Mouse (Mus musculus) lung, embryonic 16.5 days (tissue): ENCODE measurements around the gene Xrcc6. TPM values are rescaled to one million over a fixed set of nuclear protein-coding genes. Genes with fewer than 3 reads are reported as not detected.

Experiments
- ATAC-seq: fragments of 200-750 bp; cut with Nextera tagmentation; 2 replicates; pipeline ENCODE4 v1.8.0; 2017; ENCODE audit warnings: low read depth, mild to moderate bottlenecking, moderate library complexity
- H3K27ac ChIP-seq: fragments of 300-500 bp; sonication (generic); 2 replicates; pipeline ENCODE4 v1.5.1; 2014; ENCODE audit warnings: mild to moderate bottlenecking, control low read depth, low read length
- H3K27me3 ChIP-seq: fragments of 300-500 bp; sonication (generic); 2 replicates; pipeline ENCODE4 v1.6.1; 2014; ENCODE audit warnings: low read depth, low read length, mixed read lengths; ENCODE audit not compliant: control insufficient read depth, insufficient read depth
- H3K36me3 ChIP-seq: fragments of 300-500 bp; sonication (generic); 2 replicates; pipeline ENCODE4 v1.6.1; 2014; ENCODE audit warnings: low read length; ENCODE audit not compliant: control insufficient read depth, insufficient read depth
- H3K4me1 ChIP-seq: fragments of 300-500 bp; sonication (generic); replicated peaks from 2 replicates; pipeline ENCODE4 v1.6.1; 2014; ENCODE audit warnings: low read length, mixed read lengths; ENCODE audit not compliant: control insufficient read depth, insufficient read depth
- H3K4me2 ChIP-seq: fragments of 300-500 bp; sonication (generic); 2 replicates; pipeline ENCODE4 v1.6.1; 2014; ENCODE audit warnings: low read depth, low read length, control low read depth
- H3K4me3 ChIP-seq: fragments of 300-500 bp; sonication (generic); 2 replicates; pipeline ENCODE4 v1.5.1; 2014; ENCODE audit warnings: mild to moderate bottlenecking, low read length, control low read depth
- H3K9ac ChIP-seq: fragments of 300-500 bp; sonication (generic); 2 replicates; pipeline ENCODE4 v1.6.1; 2014; ENCODE audit warnings: low read length, control low read depth
- H3K9me3 ChIP-seq: fragments of 300-500 bp; sonication (generic); 2 replicates; pipeline ENCODE4 v1.6.1; 2016; ENCODE audit warnings: low read length; ENCODE audit not compliant: control insufficient read depth
- WGBS: fragments of 180-500 bp; shearing (Covaris S2); extraction: QIAGEN DNeasy Blood & Tissue Kit; methylation state at CpG from one replicate; pipeline ENCODE4 v1.1.7; 2014; 5-methylcytosine and 5-hydroxymethylcytosine counted together
- polyA plus RNA-seq: library from polyadenylated mRNA; unstranded; fragments of >200 nt; fragmentation: Nextera tagmentation; extraction: Ambion mirVana; gene quantifications from 2 replicates; pipeline ENCODE4 v1.2.1, GENCODE M21; 2015

The Xrcc6 gene
- polyA plus RNA-seq, 1 experiment from 2014 or later: 72.0 TPM

DNA sequence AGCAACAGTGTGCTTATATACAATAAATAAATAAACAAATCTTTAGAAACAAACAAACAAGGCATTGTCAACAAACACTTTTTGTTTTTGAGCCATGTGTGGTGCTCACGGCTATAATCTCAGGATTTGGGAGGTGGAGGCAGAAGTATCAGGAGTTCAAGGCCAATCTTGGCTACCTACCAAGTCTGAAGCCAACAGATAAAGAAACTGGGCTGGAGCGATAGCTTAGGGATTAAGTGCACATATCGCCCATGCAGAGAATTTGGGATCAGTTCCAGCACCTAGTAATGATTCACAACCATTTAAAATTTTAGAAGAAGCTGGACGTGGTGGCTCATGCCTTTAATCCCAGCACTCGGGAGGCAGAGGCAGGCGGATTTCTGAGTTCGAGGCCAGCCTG lies 85.9 kb downstream of the Xrcc6 start:
- peaks cover 27% of the 10 kb centered on the region for H3K27me3 ChIP-seq
- 0 out of 2 replicates have a peak, but pooled peaks cover 5% of the 10 kb centered on the region for H3K9me3 ChIP-seq
- H3K9ac ChIP-seq: no peak overlapping the region
- no peak overlapping the region for H3K27ac ChIP-seq
- H3K4me1 ChIP-seq: no peaks in the 10 kb centered on the region
- 76% methylated on average over 7 of the region's 7 CpGs for WGBS
- H3K4me2 ChIP-seq: no peak overlapping the region
- ATAC-seq: no peak
- no peak overlapping the region for H3K4me3 ChIP-seq
- H3K36me3 ChIP-seq: no peaks in the 10 kb centered on the region

- ATAC-seq: no peak
- H3K9me3 ChIP-seq: no peaks in the 10 kb centered on the region
- no peaks in the 10 kb centered on the region for H3K4me1 ChIP-seq
- H3K36me3 ChIP-seq: no peaks in the 10 kb centered on the region
- H3K4me2 ChIP-seq: no peak overlapping the region
- 49% methylated on average over 10 of the region's 10 CpGs for WGBS
- H3K27me3 ChIP-seq: no peaks in the 10 kb centered on the region
- H3K4me3 ChIP-seq: no peak overlapping the region
- H3K9ac ChIP-seq: no peak overlapping the region
- H3K27ac ChIP-seq: no peak overlapping the region
Measured at GRCm38 (mm10) chr15:82079883-82080282, 92.2 kb downstream of the Xrcc6 start.

DNA sequence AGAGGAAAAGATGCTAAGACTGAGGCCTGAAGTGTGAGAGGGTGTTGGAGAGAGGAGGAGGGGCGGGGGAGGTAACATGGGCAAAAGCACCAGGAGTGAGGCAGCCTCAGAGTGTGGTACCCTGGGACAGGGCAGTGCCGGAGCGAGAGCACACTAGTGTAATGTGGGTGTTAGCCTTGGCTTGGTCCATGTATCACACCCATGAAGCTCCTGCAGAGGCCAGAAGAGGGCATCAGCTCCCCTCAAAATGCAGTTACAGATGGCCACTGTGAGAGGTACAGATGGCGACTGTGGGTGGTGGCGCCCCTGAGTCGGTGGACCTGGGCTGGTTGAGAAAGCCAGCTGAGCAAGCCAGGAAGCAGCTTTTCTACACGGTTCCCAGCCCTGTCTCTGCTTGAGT lies 93.5 kb downstream of the Xrcc6 start:
- Histone ChIP-seq H3K4me2 (no peak overlapping the region), H3K27me3 (no peaks in the 10 kb centered on the region)
- 26% methylated on average over 7 of the region's 7 CpGs for WGBS

GRCm38 (mm10) chr15:82085606-82086005 lies 98.0 kb downstream of the Xrcc6 start:
- H3K27ac ChIP-seq: no peak overlapping the region
- ATAC-seq: no peak
- no peak overlapping the region for H3K4me3 ChIP-seq
- no peaks in the 10 kb centered on the region for H3K27me3 ChIP-seq
- no peaks in the 10 kb centered on the region for H3K36me3 ChIP-seq
- no peak overlapping the region for H3K4me2 ChIP-seq
- WGBS: 62% methylated on average over 9 of the region's 9 CpGs
- no peaks in the 10 kb centered on the region for H3K4me1 ChIP-seq
- H3K9me3 ChIP-seq: no peaks in the 10 kb centered on the region
- H3K9ac ChIP-seq: no peak overlapping the region

More for the DNA sequence above, 93.5 kb downstream of the Xrcc6 start:
- no peaks in the 10 kb centered on the region for H3K4me1 ChIP-seq
- H3K9ac ChIP-seq: no peak overlapping the region
- no peak overlapping the region for H3K27ac ChIP-seq
- no peak overlapping the region for H3K4me3 ChIP-seq
- ATAC-seq: no peak
- no peaks in the 10 kb centered on the region for H3K36me3 ChIP-seq
- H3K9me3 ChIP-seq: no peaks in the 10 kb centered on the region

- Histone ChIP-seq H3K9ac (no peak overlapping the region), H3K4me3 (no peak overlapping the region), H3K27ac (no peak overlapping the region), H3K36me3 (no peaks in the 10 kb centered on the region), H3K4me2 (no peak overlapping the region), H3K9me3 (no peaks in the 10 kb centered on the region), H3K4me1 (no peaks in the 10 kb centered on the region), H3K27me3 (no peaks in the 10 kb centered on the region)
- WGBS: 64% methylated on average over 12 of the region's 12 CpGs
- ATAC-seq: no peak
Measured at GRCm38 (mm10) chr15:82086131-82086530, 98.5 kb downstream of the Xrcc6 start.

GRCm38 (mm10) chr15:82087266-82087665 lies 99.6 kb downstream of the Xrcc6 start:
- 13% methylated on average over 10 of the region's 10 CpGs for WGBS
- Histone ChIP-seq H3K4me2 (no peak overlapping the region), H3K4me3 (no peak overlapping the region), H3K27me3 (no peaks in the 10 kb centered on the region), H3K36me3 (no peaks in the 10 kb centered on the region), H3K27ac (no peak overlapping the region), H3K4me1 (no peaks in the 10 kb centered on the region), H3K9me3 (no peaks in the 10 kb centered on the region), H3K9ac (no peak overlapping the region)
- no peak for ATAC-seq

Other genes with a start within 250 kb of the Xrcc6 start
- 25.7 and 32.0 TPM in 2 replicates for gene Zc3h7b, start 242.8 kb upstream of the Xrcc6 start, polyA plus RNA-seq
- gene Rangap1, start 242.3 kb upstream of the Xrcc6 start, polyA plus RNA-seq: 94.6 and 95.7 TPM in 2 replicates
- 32.4 and 39.8 TPM in 2 replicates for gene Tef, start 185.4 kb upstream of the Xrcc6 start, polyA plus RNA-seq
- gene Tob2, start 129.0 kb upstream of the Xrcc6 start, polyA plus RNA-seq: 32.3 and 36.0 TPM in 2 replicates
- gene Phf5a, start 115.9 kb upstream of the Xrcc6 start, polyA plus RNA-seq: 146 and 148 TPM in 2 replicates
- gene Aco2, start 115.5 kb upstream of the Xrcc6 start, polyA plus RNA-seq: 171 and 180 TPM in 2 replicates
- 64.5 and 65.1 TPM in 2 replicates for gene Polr3h, start 61.6 kb upstream of the Xrcc6 start, polyA plus RNA-seq
- gene Csdc2, start 51.1 kb upstream of the Xrcc6 start, polyA plus RNA-seq: 10.0 and 10.7 TPM in 2 replicates
- 37.7 and 41.7 TPM in 2 replicates for gene Pmm1, start 26.9 kb upstream of the Xrcc6 start, polyA plus RNA-seq
- not detected in 2 replicates for gene 1700029P11Rik, start 7.3 kb upstream of the Xrcc6 start, polyA plus RNA-seq
- 21.6 and 22.7 TPM in 2 replicates for gene Desi1, start 46.0 kb downstream of the Xrcc6 start, polyA plus RNA-seq
- 260 and 272 TPM in 2 replicates for gene Snu13, start 59.8 kb downstream of the Xrcc6 start, polyA plus RNA-seq
- gene 4930407I10Rik, start 71.3 kb downstream of the Xrcc6 start, polyA plus RNA-seq: not detected in 2 replicates
- gene Mei1, start 82.2 kb downstream of the Xrcc6 start, polyA plus RNA-seq: not detected in 2 replicates
- gene Ccdc134, start 140.1 kb downstream of the Xrcc6 start, polyA plus RNA-seq: 16.9 and 17.1 TPM in 2 replicates
- gene Srebf2, start 159.3 kb downstream of the Xrcc6 start, polyA plus RNA-seq: 105 and 108 TPM in 2 replicates
- 0.52 and 0.55 TPM in 2 replicates for gene Shisa8, start 225.0 kb downstream of the Xrcc6 start, polyA plus RNA-seq
- gene Tnfrsf13c, start 236.5 kb downstream of the Xrcc6 start, polyA plus RNA-seq: not detected in 2 replicates